Mouse (Mus musculus): ENCODE results near the gene Pced1a.

The Pced1a gene

GRCm38 (mm10) chr2:130421781-130422620 is 2.5 kb downstream of the Pced1a start:
- Histone ChIP-seq H3K27me3 (ENCODE audit: control insufficient read depth, insufficient read depth, low read length, poor library complexity, severe bottlenecking) (no peaks in the 10 kb centered on the region), H3K36me3 (ENCODE audit: control insufficient read depth, insufficient read depth, low read length, poor library complexity, severe bottlenecking) (peaks cover 2% of the 10 kb centered on the region; the same call in 1 of the 2 replicates)
- DNase-seq (ENCODE audit: low read depth, low spot score): no peak

GRCm38 (mm10) chr2:130414094-130414856 is 10.2 kb downstream of the Pced1a start:
- no peaks in the 10 kb centered on the region for H3K27me3 ChIP-seq (ENCODE audit: control insufficient read depth, insufficient read depth, low read length, poor library complexity, severe bottlenecking)
- H3K36me3 ChIP-seq (ENCODE audit: control insufficient read depth, insufficient read depth, low read length, poor library complexity, severe bottlenecking): peaks cover 2% of the 10 kb centered on the region; the same call in 1 of the 2 replicates
- DNase-seq (ENCODE audit: low read depth, low spot score): peak; percentile 35

GRCm38 (mm10) chr2:130412775-130413174 is 11.7 kb downstream of the Pced1a start:
- no peaks in the 10 kb centered on the region for H3K36me3 ChIP-seq (ENCODE audit: control insufficient read depth, insufficient read depth, low read length, poor library complexity, severe bottlenecking)
- no peak for DNase-seq (ENCODE audit: low read depth, low spot score)
- no peaks in the 10 kb centered on the region for H3K27me3 ChIP-seq (ENCODE audit: control insufficient read depth, insufficient read depth, low read length, poor library complexity, severe bottlenecking)

GRCm38 (mm10) chr2:130411558-130412495 is 12.7 kb downstream of the Pced1a start:
- peak; percentile 73 for DNase-seq (ENCODE audit: low read depth, low spot score)
- Histone ChIP-seq H3K27me3 (ENCODE audit: control insufficient read depth, insufficient read depth, low read length, poor library complexity, severe bottlenecking) (no peaks in the 10 kb centered on the region), H3K36me3 (ENCODE audit: control insufficient read depth, insufficient read depth, low read length, poor library complexity, severe bottlenecking) (no peaks in the 10 kb centered on the region)

GRCm38 (mm10) chr2:130408194-130408593 is 16.3 kb downstream of the Pced1a start:
- DNase-seq (ENCODE audit: low read depth, low spot score): no peak
- Histone ChIP-seq H3K36me3 (ENCODE audit: control insufficient read depth, insufficient read depth, low read length, poor library complexity, severe bottlenecking) (no peaks in the 10 kb centered on the region), H3K27me3 (ENCODE audit: control insufficient read depth, insufficient read depth, low read length, poor library complexity, severe bottlenecking) (no peaks in the 10 kb centered on the region)

- Histone ChIP-seq H3K27me3 (ENCODE audit: control insufficient read depth, insufficient read depth, low read length, poor library complexity, severe bottlenecking) (no peaks in the 10 kb centered on the region), H3K36me3 (ENCODE audit: control insufficient read depth, insufficient read depth, low read length, poor library complexity, severe bottlenecking) (no peaks in the 10 kb centered on the region)
- no peak for DNase-seq (ENCODE audit: low read depth, low spot score)
These were observed 18.3 kb downstream of the Pced1a start, which contains the start of gene Tmem239 for GRCm38 (mm10) chr2:130406178-130406577. Tmem239 (plus strand) TSS chr2:130406478.

GRCm38 (mm10) chr2:130404939-130405338 is 19.6 kb downstream of the Pced1a start, which contains the start of the genes Gm28372 and 1700020A23Rik:
Gm28372 (plus strand) TSS chr2:130405239.
1700020A23Rik (plus strand) TSS chr2:130405259.
- DNase-seq (ENCODE audit: low read depth, low spot score): no peak

GRCm38 (mm10) chr2:130401891-130402290 is 22.6 kb downstream of the Pced1a start:
- Histone ChIP-seq H3K27me3 (ENCODE audit: control insufficient read depth, insufficient read depth, low read length, poor library complexity, severe bottlenecking) (no peaks in the 10 kb centered on the region), H3K36me3 (ENCODE audit: control insufficient read depth, insufficient read depth, low read length, poor library complexity, severe bottlenecking) (no peaks in the 10 kb centered on the region)
- no peak for DNase-seq (ENCODE audit: low read depth, low spot score)

More at GRCm38 (mm10) chr2:130404939-130405338, 19.6 kb downstream of the Pced1a start, which contains the start of the genes Gm28372 and 1700020A23Rik:
- H3K27me3 ChIP-seq (ENCODE audit: control insufficient read depth, insufficient read depth, low read length, poor library complexity, severe bottlenecking): no peaks in the 10 kb centered on the region
- no peaks in the 10 kb centered on the region for H3K36me3 ChIP-seq (ENCODE audit: control insufficient read depth, insufficient read depth, low read length, poor library complexity, severe bottlenecking)

- Histone ChIP-seq H3K27me3 (ENCODE audit: control insufficient read depth, insufficient read depth, low read length, poor library complexity, severe bottlenecking) (no peaks in the 10 kb centered on the region), H3K36me3 (ENCODE audit: control insufficient read depth, insufficient read depth, low read length, poor library complexity, severe bottlenecking) (no peaks in the 10 kb centered on the region)
- no peak for DNase-seq (ENCODE audit: low read depth, low spot score)
These were observed 24.5 kb downstream of the Pced1a start for GRCm38 (mm10) chr2:130400046-130400445.

GRCm38 (mm10) chr2:130398091-130398490 is 26.4 kb downstream of the Pced1a start:
- no peak for DNase-seq (ENCODE audit: low read depth, low spot score)
- H3K27me3 ChIP-seq (ENCODE audit: control insufficient read depth, insufficient read depth, low read length, poor library complexity, severe bottlenecking): no peaks in the 10 kb centered on the region
- no peaks in the 10 kb centered on the region for H3K36me3 ChIP-seq (ENCODE audit: control insufficient read depth, insufficient read depth, low read length, poor library complexity, severe bottlenecking)

GRCm38 (mm10) chr2:130397186-130397985 is 27.1 kb downstream of the Pced1a start, which contains the start of gene Cpxm1:
Cpxm1 (minus strand) TSS chr2:130397574.
- no peak for DNase-seq (ENCODE audit: low read depth, low spot score)
- no peaks in the 10 kb centered on the region for H3K27me3 ChIP-seq (ENCODE audit: control insufficient read depth, insufficient read depth, low read length, poor library complexity, severe bottlenecking)
- no peaks in the 10 kb centered on the region for H3K36me3 ChIP-seq (ENCODE audit: control insufficient read depth, insufficient read depth, low read length, poor library complexity, severe bottlenecking)

GRCm38 (mm10) chr2:130395696-130396095 is 28.8 kb downstream of the Pced1a start:
- H3K36me3 ChIP-seq (ENCODE audit: control insufficient read depth, insufficient read depth, low read length, poor library complexity, severe bottlenecking): no peaks in the 10 kb centered on the region
- DNase-seq (ENCODE audit: low read depth, low spot score): no peak
- H3K27me3 ChIP-seq (ENCODE audit: control insufficient read depth, insufficient read depth, low read length, poor library complexity, severe bottlenecking): no peaks in the 10 kb centered on the region

- DNase-seq (ENCODE audit: low read depth, low spot score): no peak
- no peaks in the 10 kb centered on the region for H3K36me3 ChIP-seq (ENCODE audit: control insufficient read depth, insufficient read depth, low read length, poor library complexity, severe bottlenecking)
- no peaks in the 10 kb centered on the region for H3K27me3 ChIP-seq (ENCODE audit: control insufficient read depth, insufficient read depth, low read length, poor library complexity, severe bottlenecking)
These were observed 31.7 kb downstream of the Pced1a start for GRCm38 (mm10) chr2:130392836-130393235.

Measured in splenic B cell, adult 2 months (primary cell).